Mouse (Mus musculus): ENCODE data around the gene Slamf6.

- TF ChIP-seq CTCF (IDR thresholded peaks at IDR 0.05; ENCODE audit: extremely low read depth, insufficient read length, insufficient replicate concordance, low read depth, low read length) (no peak), POLR2A (IDR thresholded peaks at IDR 0.05; ENCODE audit: low read depth, low read length) (no peak)
Observed at GRCm38 (mm10) chr1:171918136-171918920, 1.0 kb downstream of the Slamf6 start.

Measured in small intestine, adult 2 months (tissue).